11 mouse cellular contexts compared by ENCODE assay signal in the genomic region with DNA sequence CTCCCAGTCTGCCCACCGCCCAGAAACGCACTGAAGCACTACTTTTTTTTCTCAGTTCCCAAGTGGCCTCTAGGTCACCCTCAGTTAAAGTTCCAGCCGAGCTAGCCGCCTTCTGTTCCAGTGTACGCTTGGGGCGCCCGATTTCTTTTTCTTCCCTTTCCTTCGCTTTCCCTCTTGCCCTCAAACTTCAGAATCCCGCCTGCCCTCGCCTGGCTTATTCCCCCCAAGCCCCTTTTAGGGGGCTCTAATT. TPM values are rescaled to one million over a fixed set of nuclear protein-coding genes. Genes with fewer than 3 reads are reported as not detected.
DNase-seq lines count a peak whose midpoint lies in the region; ATAC-seq and TF ChIP-seq lines count a peak whose summit lies in the region.
"Had no signal": no experiment of that assay in that cellular context is flagged by ENCODE, and none has a peak within 500 bp of the region (broad histone marks: within the 10 kb centered on the region; RNA-seq: fewer than 3 reads in every experiment).

No protein-coding gene starts in this region.

- H3K4me1 ChIP-seq in heart, adult 2 months (ENCODE audit: control insufficient read depth, insufficient read depth, low read length) = no peaks in the 10 kb centered on the region
- peaks cover 3% of the 10 kb centered on the region; the same call in 1 of the 2 replicates for H3K4me1 ChIP-seq in brown adipose tissue, adult 24 weeks (ENCODE audit: control insufficient read depth, insufficient read depth, insufficient read length, low read length)
- H3K4me1 ChIP-seq in kidney, embryonic 14.5 days (ENCODE audit: control insufficient read depth, insufficient read depth, low read length) = peaks cover 79% of the 10 kb centered on the region
- peaks cover 4% of the 10 kb centered on the region; the same call in 1 of the 2 replicates for H3K4me1 ChIP-seq in liver, postnatal 0 days (ENCODE audit: insufficient read depth)
- H3K4me1 ChIP-seq in forebrain, embryonic 13.5 days = peaks cover 13% of the 10 kb centered on the region

- 6% methylated on average over 10 of the region's 10 CpGs for WGBS in heart, adult 2 months
- 2% methylated on average over 10 of the region's 10 CpGs for WGBS in kidney, embryonic 14.5 days
- WGBS in liver, postnatal 0 days (ENCODE audit: insufficient replicate concordance) = 30% methylated on average over 10 of the region's 10 CpGs
- WGBS in forebrain, embryonic 13.5 days = under 1% methylated on average over 10 of the region's 10 CpGs

- no peaks in the 10 kb centered on the region for H3K9me3 ChIP-seq in kidney, embryonic 14.5 days (ENCODE audit: control insufficient read depth, low read length)
- H3K9me3 ChIP-seq in liver, postnatal 0 days (ENCODE audit: low read length) = no peaks in the 10 kb centered on the region
- H3K9me3 ChIP-seq in forebrain, embryonic 13.5 days (replicated peaks) = no peaks in the 10 kb centered on the region

- peak overlapping the region; percentile 53 for H3K4me3 ChIP-seq in heart, adult 2 months
- peak overlapping the region; percentile 84 for H3K4me3 ChIP-seq in brown adipose tissue, adult 24 weeks (ENCODE audit: insufficient read depth, low read depth, low read length)
- peak overlapping the region; percentile 65 for H3K4me3 ChIP-seq in kidney, embryonic 14.5 days (ENCODE audit: low read length)
- peak overlapping the region; percentile 52 for H3K4me3 ChIP-seq in liver, postnatal 0 days (ENCODE audit: low read depth, low read length)
- H3K4me3 ChIP-seq in forebrain, embryonic 13.5 days = no peak overlapping the region
- H3K4me3 ChIP-seq: erythroblast, embryonic 14.5 days had no signal

- no peaks in the 10 kb centered on the region for H3K36me3 ChIP-seq in heart, adult 2 months (ENCODE audit: control insufficient read depth, insufficient read depth, low read length)
- H3K36me3 ChIP-seq in kidney, embryonic 14.5 days (ENCODE audit: control insufficient read depth, insufficient read depth, low read length) = peaks cover 55% of the 10 kb centered on the region
- no peaks in the 10 kb centered on the region for H3K36me3 ChIP-seq in liver, postnatal 0 days (replicated peaks; ENCODE audit: insufficient read depth, low read length)
- no peaks in the 10 kb centered on the region for H3K36me3 ChIP-seq in forebrain, embryonic 13.5 days (ENCODE audit: poor library complexity, severe bottlenecking)

- intact Hi-C loops in heart, adult 2 months (cut with DNase I) = no loop called here
- intact Hi-C loops in heart, postnatal 25 days (cut with DNase I) = no loop called here

- no peak for ATAC-seq in kidney, embryonic 14.5 days (ENCODE audit: low FRiP score, low TSS enrichment)
- ATAC-seq in liver, postnatal 0 days = no peak
- no peak for ATAC-seq in forebrain, embryonic 13.5 days

- peak overlapping the region; percentile 56; the same call in 1 of the 2 replicates for H3K27ac ChIP-seq in heart, adult 2 months
- H3K27ac ChIP-seq in brown adipose tissue, adult 24 weeks (replicated peaks; ENCODE audit: low read depth, low read length) = peak overlapping the region; percentile 93
- H3K27ac ChIP-seq in kidney, embryonic 14.5 days (ENCODE audit: low read depth, low read length) = peak overlapping the region; percentile 88
- H3K27ac ChIP-seq in liver, postnatal 0 days (ENCODE audit: low read depth) = no peak overlapping the region
- no peak overlapping the region for H3K27ac ChIP-seq in forebrain, embryonic 13.5 days

- no peak for DNase-seq in heart, adult 2 months
- DNase-seq in heart, postnatal 25 days (ENCODE audit: low spot score) = no peak
- no peak for DNase-seq in liver, postnatal 0 days
- no peak for DNase-seq in embryo, embryonic 11 days
- DNase-seq in right cerebral cortex, adult 2 months (ENCODE audit: low spot score in 2 of 2) = no peak
- DNase-seq: adrenal gland, adult 8-10 months had no signal

- no peak for TF ChIP-seq POLR2A in heart, adult 2 months (IDR thresholded peaks at IDR 0.05; ENCODE audit: insufficient read depth, low read depth, low read length)

- peak overlapping the region; percentile 63 for H3K9ac ChIP-seq in heart, adult 2 months (ENCODE audit: low read depth, low read length)
- H3K9ac ChIP-seq in kidney, embryonic 14.5 days (ENCODE audit: low read depth, low read length) = peak overlapping the region; percentile 91
- peak overlapping the region; percentile 51; the same call in 1 of the 2 replicates for H3K9ac ChIP-seq in liver, postnatal 0 days (replicated peaks)
- no peak overlapping the region for H3K9ac ChIP-seq in forebrain, embryonic 13.5 days

- H3K4me2 ChIP-seq in kidney, embryonic 14.5 days (replicated peaks; ENCODE audit: low read depth, low read length) = peak overlapping the region; percentile 97
- peak overlapping the region; percentile 74 for H3K4me2 ChIP-seq in liver, postnatal 0 days (ENCODE audit: low read depth, low read length)
- no peak overlapping the region for H3K4me2 ChIP-seq in forebrain, embryonic 13.5 days

- no peak for TF ChIP-seq CTCF in heart, adult 2 months (IDR thresholded peaks at IDR 0.05)
- no peak for TF ChIP-seq CTCF in liver, postnatal 0 days (IDR thresholded peaks at IDR 0.05; ENCODE audit: low read depth)

- TF ChIP-seq EP300 in heart, adult 2 months (IDR thresholded peaks at IDR 0.05; ENCODE audit: insufficient read depth, low read depth, low read length) = no peak
- no peak for TF ChIP-seq EP300 in liver, postnatal 0 days (IDR thresholded peaks at IDR 0.05; ENCODE audit: low read depth)

- peaks cover 31% of the 10 kb centered on the region for H3K27me3 ChIP-seq in heart, adult 2 months (ENCODE audit: control insufficient read depth, insufficient read depth, low read length)
- H3K27me3 ChIP-seq in kidney, embryonic 14.5 days (ENCODE audit: control insufficient read depth, insufficient read depth, low read length) = no peaks in the 10 kb centered on the region; the same call in 1 of the 2 replicates
- peaks cover 84% of the 10 kb centered on the region for H3K27me3 ChIP-seq in liver, postnatal 0 days (ENCODE audit: insufficient read depth, low read length)
- H3K27me3 ChIP-seq in forebrain, embryonic 13.5 days = peaks cover 100% of the 10 kb centered on the region

- H3K79me2 ChIP-seq in heart, adult 2 months (replicated peaks; ENCODE audit: control insufficient read depth, insufficient read depth, low read length) = no peaks in the 10 kb centered on the region

RNA-seq across cellular contexts. Expression of gene Hoxa5, which starts 1.3 kb away (rescaled TPM):
- under 1 TPM; 0.26 to 0.45 TPM for total RNA-seq in heart, adult 2 months (2021)
- polyA plus RNA-seq in heart, adult 2 months (2012; rRNA removed) = 0.94 and 0.96 TPM in 2 replicates
- 1 to 10 TPM in 1 of 2 experiments, under 1 TPM in 1; 0.52 to 1.3 TPM for total RNA-seq in heart, postnatal 25 days (2021)
- polyA plus RNA-seq in brown adipose tissue, adult 24 weeks (2012; ENCODE audit: insufficient read depth, insufficient read length, missing spikeins) = 35.9 and 39.4 TPM in 2 replicates
- 15.7 and 16.6 TPM in 2 replicates for polyA plus RNA-seq in kidney, embryonic 14.5 days (2014; fragmentation: Nextera tagmentation; extraction: Ambion mirVana)
- polyA plus RNA-seq in liver, postnatal 0 days (2015; fragmentation: Nextera tagmentation; extraction: Ambion mirVana) = 0.58 and 0.73 TPM in 2 replicates
- polyA plus RNA-seq in forebrain, embryonic 13.5 days (2015; fragmentation: Nextera tagmentation; extraction: Ambion mirVana) = not detected in 2 replicates
- total RNA-seq: layer of hippocampus, adult 18-20 months had no signal
- polyA plus RNA-seq: erythroblast, embryonic 14.5 days had no signal

RNA-seq across cellular contexts. Expression of gene Hoxa6, which starts 5.5 kb away (rescaled TPM):
- not detected for total RNA-seq in heart, adult 2 months (2021)
- not detected in 2 replicates for polyA plus RNA-seq in heart, adult 2 months (2012; rRNA removed)
- total RNA-seq in heart, postnatal 25 days (2021) = not detected
- polyA plus RNA-seq in brown adipose tissue, adult 24 weeks (2012; ENCODE audit: insufficient read depth, insufficient read length, missing spikeins) = not detected in 2 replicates
- polyA plus RNA-seq in kidney, embryonic 14.5 days (2014; fragmentation: Nextera tagmentation; extraction: Ambion mirVana) = 4.4 TPM in 2 replicates
- polyA plus RNA-seq in liver, postnatal 0 days (2015; fragmentation: Nextera tagmentation; extraction: Ambion mirVana) = not detected in 2 replicates
- polyA plus RNA-seq in forebrain, embryonic 13.5 days (2015; fragmentation: Nextera tagmentation; extraction: Ambion mirVana) = not detected in 2 replicates
- total RNA-seq: layer of hippocampus, adult 18-20 months had no signal
- polyA plus RNA-seq: erythroblast, embryonic 14.5 days had no signal

RNA-seq across cellular contexts. Expression of gene Hoxa3, which starts 10.1 kb away (rescaled TPM):
- under 1 TPM; 0.55 to 0.76 TPM for total RNA-seq in heart, adult 2 months (2021)
- 0.53 and 1.3 TPM in 2 replicates for polyA plus RNA-seq in heart, adult 2 months (2012; rRNA removed)
- total RNA-seq in heart, postnatal 25 days (2021) = 1 to 10 TPM in 1 of 2 experiments, under 1 TPM in 1; 0.48 to 1.0 TPM
- 4.7 and 5.4 TPM in 2 replicates for polyA plus RNA-seq in brown adipose tissue, adult 24 weeks (2012; ENCODE audit: insufficient read depth, insufficient read length, missing spikeins)
- 9.7 and 13.6 TPM in 2 replicates for polyA plus RNA-seq in kidney, embryonic 14.5 days (2014; fragmentation: Nextera tagmentation; extraction: Ambion mirVana)
- 0.16 and 0.17 TPM in 2 replicates for polyA plus RNA-seq in liver, postnatal 0 days (2015; fragmentation: Nextera tagmentation; extraction: Ambion mirVana)
- not detected in 2 replicates for polyA plus RNA-seq in forebrain, embryonic 13.5 days (2015; fragmentation: Nextera tagmentation; extraction: Ambion mirVana)
- total RNA-seq: layer of hippocampus, adult 18-20 months had no signal
- polyA plus RNA-seq: erythroblast, embryonic 14.5 days had no signal

RNA-seq across cellular contexts. Expression of gene Gm28308, which starts 10.1 kb away (rescaled TPM):
- total RNA-seq in heart, adult 2 months (2021) = not detected
- not detected in 2 replicates for polyA plus RNA-seq in heart, adult 2 months (2012; rRNA removed)
- total RNA-seq in heart, postnatal 25 days (2021) = not detected
- polyA plus RNA-seq in brown adipose tissue, adult 24 weeks (2012; ENCODE audit: insufficient read depth, insufficient read length, missing spikeins) = not detected in 2 replicates
- polyA plus RNA-seq in kidney, embryonic 14.5 days (2014; fragmentation: Nextera tagmentation; extraction: Ambion mirVana) = not detected in 2 replicates
- not detected in 2 replicates for polyA plus RNA-seq in liver, postnatal 0 days (2015; fragmentation: Nextera tagmentation; extraction: Ambion mirVana)
- polyA plus RNA-seq in forebrain, embryonic 13.5 days (2015; fragmentation: Nextera tagmentation; extraction: Ambion mirVana) = not detected in 2 replicates
- total RNA-seq: layer of hippocampus, adult 18-20 months had no signal
- polyA plus RNA-seq: erythroblast, embryonic 14.5 days had no signal

RNA-seq across cellular contexts. Expression of gene Hoxa4, which starts 11.5 kb away (rescaled TPM):
- total RNA-seq in heart, adult 2 months (2021) = under 1 TPM; 0.14 to 0.34 TPM
- polyA plus RNA-seq in heart, adult 2 months (2012; rRNA removed) = 0.76 and 0.84 TPM in 2 replicates
- total RNA-seq in heart, postnatal 25 days (2021) = under 1 TPM; 0.22 to 0.36 TPM
- polyA plus RNA-seq in brown adipose tissue, adult 24 weeks (2012; ENCODE audit: insufficient read depth, insufficient read length, missing spikeins) = 14.0 and 26.4 TPM in 2 replicates
- polyA plus RNA-seq in kidney, embryonic 14.5 days (2014; fragmentation: Nextera tagmentation; extraction: Ambion mirVana) = 3.1 and 3.6 TPM in 2 replicates
- 0.13 and 0.30 TPM in 2 replicates for polyA plus RNA-seq in liver, postnatal 0 days (2015; fragmentation: Nextera tagmentation; extraction: Ambion mirVana)
- not detected in 2 replicates for polyA plus RNA-seq in forebrain, embryonic 13.5 days (2015; fragmentation: Nextera tagmentation; extraction: Ambion mirVana)
- total RNA-seq: layer of hippocampus, adult 18-20 months had no signal
- polyA plus RNA-seq: erythroblast, embryonic 14.5 days had no signal

Comparison
In these comparisons a context has a peak if more than half of its experiments do, and no peak if none do; other contexts are left out.
1. H3K27ac ChIP-seq: peak in heart, adult 2 months (single experiment), brown adipose tissue, adult 24 weeks (single experiment) and kidney, embryonic 14.5 days (single experiment); none in liver, postnatal 0 days (single experiment) and forebrain, embryonic 13.5 days (single experiment).